Mouse (Mus musculus) hindbrain, embryonic 13.5 days (tissue): Measurements from ENCODE around the gene Bclaf1. TPM values are rescaled to one million over a fixed set of nuclear protein-coding genes. Genes with fewer than 3 reads are reported as not detected.
A peak's percentile ranks its signal among the peaks of the same experiment; 100 is the strongest.

Experiments
- ATAC-seq: fragments of 200-750 bp; cut with Nextera tagmentation; 2 replicates; pipeline ENCODE4 v1.8.0; 2017; ENCODE audit warnings: moderate TSS enrichment; ENCODE audit not compliant: low FRiP score
- H3K27ac ChIP-seq: fragments of 300-500 bp; sonication (generic); 2 replicates; pipeline ENCODE4 v1.5.1; 2015; ENCODE audit warnings: inconsistent platforms, mild to moderate bottlenecking, moderate library complexity
- H3K27me3 ChIP-seq: fragments of 300-500 bp; sonication (generic); 2 replicates; pipeline ENCODE4 v1.6.1; 2015; ENCODE audit warnings: mild to moderate bottlenecking, inconsistent platforms
- H3K36me3 ChIP-seq: fragments of 300-500 bp; sonication (generic); 2 replicates; pipeline ENCODE4 v1.6.1; 2015; ENCODE audit warnings: mild to moderate bottlenecking, inconsistent platforms
- H3K4me1 ChIP-seq: fragments of 300-500 bp; sonication (generic); replicated peaks from 2 replicates; pipeline ENCODE4 v1.6.1; 2015; ENCODE audit warnings: inconsistent platforms
- H3K4me2 ChIP-seq: fragments of 300-500 bp; sonication (generic); 2 replicates; pipeline ENCODE4 v1.6.1; 2015; ENCODE audit warnings: inconsistent platforms, mild to moderate bottlenecking, moderate library complexity
- H3K4me3 ChIP-seq: fragments of 300-500 bp; sonication (generic); 2 replicates; pipeline ENCODE4 v1.5.1; 2015; ENCODE audit warnings: mild to moderate bottlenecking, inconsistent platforms
- H3K9ac ChIP-seq: fragments of 300-500 bp; sonication (generic); 2 replicates; pipeline ENCODE4 v1.6.1; 2015; ENCODE audit warnings: mild to moderate bottlenecking, inconsistent platforms
- H3K9me3 ChIP-seq: fragments of 300-500 bp; sonication (generic); 2 replicates; pipeline ENCODE4 v1.6.1; 2016; ENCODE audit warnings: inconsistent platforms
- WGBS: fragments of 180-500 bp; shearing (Covaris S2); methylation state at CpG from one replicate; pipeline ENCODE4 v1.1.7; 2015; 5-methylcytosine and 5-hydroxymethylcytosine counted together
- polyA plus RNA-seq: library from polyadenylated mRNA; unstranded; fragments of >200 nt; fragmentation: Nextera tagmentation; extraction: Ambion mirVana; gene quantifications from 2 replicates; pipeline ENCODE4 v1.2.1, GENCODE M21; 2015

The Bclaf1 gene
- 127 and 138 TPM in 2 replicates for polyA plus RNA-seq

DNA sequence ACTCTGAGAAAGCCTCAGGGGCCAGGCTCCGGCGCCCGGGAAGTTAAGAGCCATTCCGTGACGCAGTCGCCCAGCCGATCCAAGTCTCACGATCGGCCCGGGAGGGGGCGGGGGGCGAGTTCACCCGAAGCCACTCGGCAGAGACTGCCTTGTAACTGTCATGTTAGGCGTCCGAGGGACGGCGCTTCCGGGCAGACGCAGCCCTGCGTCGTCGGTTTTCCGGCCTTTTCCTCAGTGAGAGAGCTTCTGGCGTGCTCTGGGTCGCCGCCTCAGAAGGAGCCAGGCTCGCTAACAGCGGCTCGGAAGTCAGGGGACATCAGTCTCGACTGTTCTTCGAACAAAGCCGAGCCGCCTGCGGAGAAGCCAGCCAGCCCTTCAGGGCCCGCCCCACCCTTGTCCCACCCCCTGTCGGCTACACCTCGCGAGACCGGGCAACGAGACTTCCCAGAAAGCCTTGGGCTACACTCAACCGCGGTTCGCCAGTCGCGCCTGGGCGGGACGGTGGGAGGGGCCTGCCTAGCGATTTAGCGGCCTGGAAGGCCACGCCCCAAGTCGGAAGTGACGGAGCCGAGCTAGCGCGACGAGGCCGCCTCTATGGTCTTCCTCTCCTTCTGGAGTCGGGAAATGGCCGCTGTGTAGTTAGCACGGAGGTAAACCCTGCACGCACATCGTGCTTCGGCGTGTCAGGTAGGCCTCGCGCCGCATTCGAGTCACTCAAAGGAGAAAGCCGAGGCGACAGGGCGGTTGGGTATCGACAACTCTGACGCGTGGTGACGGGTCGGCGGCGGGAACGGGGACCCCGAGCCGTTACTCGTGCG is at the start of gene Bclaf1:
Gene Bclaf1, plus strand, starts transcription at position 552 of the 818 bp plus-strand sequence.
- ATAC-seq, result peak; percentile 99
- WGBS, result under 1% methylated on average over 84 of the region's 84 CpGs

DNA sequence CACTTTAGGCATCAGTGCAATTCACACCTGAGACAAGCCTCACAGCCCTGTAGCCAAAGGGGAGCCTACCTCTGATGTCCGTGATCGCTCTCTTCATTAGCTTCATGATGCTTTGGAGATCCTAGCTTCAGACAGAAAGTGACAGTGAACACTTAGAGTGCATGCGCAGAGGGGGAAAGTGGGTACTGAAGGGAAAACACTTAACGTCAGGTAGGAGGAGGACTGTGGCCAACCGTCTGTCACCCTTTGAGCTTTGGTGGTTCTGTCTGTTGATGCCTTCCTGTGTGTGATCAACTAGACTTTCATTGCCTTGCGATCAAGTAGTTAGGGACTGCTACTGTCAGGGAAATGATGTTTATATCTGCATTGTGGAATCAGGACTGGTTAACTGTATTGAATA is 49.4 kb upstream of the Bclaf1 start:
- Histone ChIP-seq H3K4me1 (no peaks in the 10 kb centered on the region), H3K9me3 (no peaks in the 10 kb centered on the region), H3K4me2 (no peak overlapping the region), H3K27me3 (peaks cover 2% of the 10 kb centered on the region; the same call in 1 of the 2 replicates), H3K9ac (no peak overlapping the region), H3K27ac (no peak overlapping the region), H3K4me3 (no peak overlapping the region), H3K36me3 (no peaks in the 10 kb centered on the region)
- no peak for ATAC-seq
- WGBS, result 95% methylated on average over 6 of the region's 6 CpGs

More for the DNA sequence above, at the start of gene Bclaf1:
- H3K4me1 ChIP-seq, result peaks cover 20% of the 10 kb centered on the region
- peak within 1 kb of the TSS; percentile 99 for H3K27ac ChIP-seq
- H3K4me2 ChIP-seq, result peak within 1 kb of the TSS; percentile 82
- H3K9me3 ChIP-seq, result no peaks in the 10 kb centered on the region
- peak within 1 kb of the TSS; percentile 93 for H3K9ac ChIP-seq
- H3K36me3 ChIP-seq, result no peaks in the 10 kb centered on the region
- peak within 1 kb of the TSS; percentile 80 for H3K4me3 ChIP-seq
- H3K27me3 ChIP-seq, result no peaks in the 10 kb centered on the region

- 82% methylated on average over 7 of the region's 7 CpGs for WGBS
Measured at GRCm38 (mm10) chr10:20264479-20264878, 47.8 kb upstream of the Bclaf1 start.

GRCm38 (mm10) chr10:20267032-20267431 is 45.2 kb upstream of the Bclaf1 start:
- Histone ChIP-seq H3K9me3 (no peaks in the 10 kb centered on the region), H3K27ac (no peak overlapping the region), H3K27me3 (peaks cover 2% of the 10 kb centered on the region; the same call in 1 of the 2 replicates), H3K36me3 (no peaks in the 10 kb centered on the region), H3K9ac (no peak overlapping the region), H3K4me1 (no peaks in the 10 kb centered on the region), H3K4me3 (no peak overlapping the region), H3K4me2 (no peak overlapping the region)
- no peak; the same call in 1 of the 2 replicates for ATAC-seq
- WGBS, result 73% methylated on average over 10 of the region's 10 CpGs

More at GRCm38 (mm10) chr10:20264479-20264878, 47.8 kb upstream of the Bclaf1 start:
- Histone ChIP-seq H3K27ac (no peak overlapping the region), H3K4me1 (no peaks in the 10 kb centered on the region), H3K36me3 (no peaks in the 10 kb centered on the region), H3K4me3 (no peak overlapping the region), H3K9me3 (no peaks in the 10 kb centered on the region), H3K4me2 (no peak overlapping the region), H3K9ac (no peak overlapping the region), H3K27me3 (peaks cover 2% of the 10 kb centered on the region; the same call in 1 of the 2 replicates)
- ATAC-seq, result no peak

- no peak for ATAC-seq
Measured at GRCm38 (mm10) chr10:20268945-20269344, 43.3 kb upstream of the Bclaf1 start.

DNA sequence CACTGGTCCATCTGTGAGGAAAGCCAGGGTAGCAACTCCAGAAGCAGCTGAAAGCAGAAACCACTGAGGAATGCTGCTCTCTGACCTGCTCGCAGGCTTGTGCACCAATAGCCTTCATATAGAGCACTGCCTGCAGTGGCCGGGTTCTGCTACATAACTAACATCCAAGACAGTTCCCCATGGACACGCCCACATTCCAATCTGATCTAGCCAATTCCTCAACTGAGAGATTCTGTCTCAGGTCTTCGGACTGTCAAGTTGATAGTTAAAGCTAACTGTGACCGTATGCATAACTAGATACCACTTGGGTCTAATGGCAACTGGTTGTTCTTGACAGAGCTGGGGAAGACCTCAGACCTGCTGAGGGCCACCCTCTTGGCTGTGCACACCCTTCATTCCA is 39.9 kb upstream of the Bclaf1 start:
- Histone ChIP-seq H3K9ac (no peak overlapping the region), H3K27me3 (no peaks in the 10 kb centered on the region)
- 91% methylated on average over 5 of the region's 5 CpGs for WGBS

More at GRCm38 (mm10) chr10:20268945-20269344, 43.3 kb upstream of the Bclaf1 start:
- no peak overlapping the region for H3K4me2 ChIP-seq
- no peaks in the 10 kb centered on the region for H3K36me3 ChIP-seq
- 0 out of 2 replicates have a peak, but pooled peaks cover 7% of the 10 kb centered on the region for H3K4me1 ChIP-seq
- H3K27ac ChIP-seq, result 0 out of 2 replicates have a peak overlapping the region, but pooled peaks have one; percentile 0
- H3K4me3 ChIP-seq, result no peak overlapping the region
- WGBS, result 66% methylated on average over 7 of the region's 7 CpGs
- H3K27me3 ChIP-seq, result peaks cover 2% of the 10 kb centered on the region; the same call in 1 of the 2 replicates
- no peaks in the 10 kb centered on the region for H3K9me3 ChIP-seq
- H3K9ac ChIP-seq, result no peak overlapping the region

GRCm38 (mm10) chr10:20273278-20273677 is 39.0 kb upstream of the Bclaf1 start:
- H3K4me1 ChIP-seq, result 0 out of 2 replicates have a peak, but pooled peaks cover 7% of the 10 kb centered on the region
- H3K4me3 ChIP-seq, result no peak overlapping the region
- no peaks in the 10 kb centered on the region for H3K36me3 ChIP-seq
- 58% methylated on average over 15 of the region's 15 CpGs for WGBS
- H3K27ac ChIP-seq, result no peak overlapping the region
- no peak overlapping the region; the same call in 1 of the 2 replicates for H3K4me2 ChIP-seq
- ATAC-seq, result peak; percentile 65; the same call in 1 of the 2 replicates
- no peak overlapping the region for H3K9ac ChIP-seq
- H3K9me3 ChIP-seq, result no peaks in the 10 kb centered on the region
- no peaks in the 10 kb centered on the region for H3K27me3 ChIP-seq

More for the DNA sequence above, 39.9 kb upstream of the Bclaf1 start:
- no peak for ATAC-seq
- H3K4me2 ChIP-seq, result no peak overlapping the region
- 0 out of 2 replicates have a peak, but pooled peaks cover 7% of the 10 kb centered on the region for H3K4me1 ChIP-seq
- H3K36me3 ChIP-seq, result no peaks in the 10 kb centered on the region
- H3K9me3 ChIP-seq, result no peaks in the 10 kb centered on the region
- H3K4me3 ChIP-seq, result no peak overlapping the region
- H3K27ac ChIP-seq, result no peak overlapping the region

- 93% methylated on average over 8 of the region's 9 CpGs for WGBS
- H3K4me1 ChIP-seq, result 0 out of 2 replicates have a peak, but pooled peaks cover 7% of the 10 kb centered on the region
- no peak for ATAC-seq
- H3K4me3 ChIP-seq, result no peak overlapping the region
- H3K27ac ChIP-seq, result no peak overlapping the region
- H3K36me3 ChIP-seq, result no peaks in the 10 kb centered on the region
- H3K27me3 ChIP-seq, result no peaks in the 10 kb centered on the region
- no peak overlapping the region for H3K4me2 ChIP-seq
- no peaks in the 10 kb centered on the region for H3K9me3 ChIP-seq
- H3K9ac ChIP-seq, result no peak overlapping the region
Measured at GRCm38 (mm10) chr10:20274022-20274421, 38.2 kb upstream of the Bclaf1 start.

GRCm38 (mm10) chr10:20281456-20281855 is 30.8 kb upstream of the Bclaf1 start:
- Histone ChIP-seq H3K27ac (no peak overlapping the region), H3K36me3 (no peaks in the 10 kb centered on the region), H3K4me1 (peaks cover 14% of the 10 kb centered on the region), H3K4me2 (no peak overlapping the region), H3K9ac (no peak overlapping the region), H3K9me3 (no peaks in the 10 kb centered on the region), H3K27me3 (no peaks in the 10 kb centered on the region), H3K4me3 (no peak overlapping the region)
- no peak for ATAC-seq
- 77% methylated on average over 2 of the region's 2 CpGs for WGBS

DNA sequence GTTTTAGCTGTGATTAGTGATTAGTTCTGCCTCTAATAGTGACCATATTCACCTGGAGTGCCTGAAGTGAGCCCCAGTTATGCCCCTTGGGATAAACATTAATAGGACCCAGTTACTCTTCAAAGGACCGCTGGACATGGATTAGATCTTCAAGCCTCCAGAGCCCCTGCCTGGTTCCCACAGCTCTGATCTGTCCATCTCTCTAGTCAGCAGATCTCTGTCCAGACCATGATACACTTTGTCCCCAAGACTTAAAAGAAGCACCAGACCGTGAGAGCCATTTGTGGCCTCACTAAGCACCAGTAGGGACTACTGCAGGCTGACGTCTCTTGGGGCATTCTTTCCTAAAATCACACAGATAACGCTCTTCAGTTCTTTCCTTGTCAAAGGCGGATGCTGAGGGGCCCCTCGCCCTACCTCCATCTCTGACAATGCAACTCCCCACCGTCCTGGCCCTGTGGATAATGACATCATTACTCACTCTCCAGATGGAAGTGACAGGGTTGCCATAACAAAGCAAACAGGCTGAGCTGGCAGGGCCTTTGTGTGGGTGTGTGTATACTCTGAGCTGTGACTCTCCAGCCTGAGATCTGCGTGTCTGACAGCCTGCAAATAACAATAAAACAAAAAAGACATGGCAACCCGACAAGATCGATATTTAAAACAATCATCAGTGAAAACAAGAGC is 26.8 kb upstream of the Bclaf1 start:
- H3K4me3 ChIP-seq, result no peak overlapping the region
- H3K9ac ChIP-seq, result peak overlapping the region; percentile 66
- peak overlapping the region; percentile 92 for H3K27ac ChIP-seq
- peaks cover 24% of the 10 kb centered on the region for H3K4me1 ChIP-seq
- H3K4me2 ChIP-seq, result peak overlapping the region; percentile 42
- no peaks in the 10 kb centered on the region for H3K27me3 ChIP-seq
- ATAC-seq, result peak; percentile 91
- WGBS, result 5% methylated on average over 10 of the region's 10 CpGs
- no peaks in the 10 kb centered on the region for H3K9me3 ChIP-seq
- H3K36me3 ChIP-seq, result no peaks in the 10 kb centered on the region

GRCm38 (mm10) chr10:20285994-20286836 is 26.1 kb upstream of the Bclaf1 start:
- ATAC-seq, result peak; percentile 67
- peak overlapping the region; percentile 42 for H3K4me2 ChIP-seq
- 0 out of 2 replicates have a peak overlapping the region, but pooled peaks have one; percentile 1 for H3K4me3 ChIP-seq
- WGBS, result 17% methylated on average over 15 of the region's 15 CpGs
- H3K36me3 ChIP-seq, result no peaks in the 10 kb centered on the region
- peak overlapping the region; percentile 66 for H3K9ac ChIP-seq
- peak overlapping the region; percentile 92 for H3K27ac ChIP-seq
- H3K4me1 ChIP-seq, result peaks cover 29% of the 10 kb centered on the region
- H3K27me3 ChIP-seq, result no peaks in the 10 kb centered on the region
- no peaks in the 10 kb centered on the region for H3K9me3 ChIP-seq
